Mouse (Mus musculus): ENCODE results near the gene Clec1a. TPM values are rescaled to one million over a fixed set of nuclear protein-coding genes. Genes with fewer than 3 reads are reported as not detected.

The Clec1a gene
- polyA plus RNA-seq, 2 experiments from 2014 or later = not detected

GRCm38 (mm10) chr6:129403391-129403790 is 48.4 kb downstream of the Clec1a start:
- no peak for ATAC-seq

DNA sequence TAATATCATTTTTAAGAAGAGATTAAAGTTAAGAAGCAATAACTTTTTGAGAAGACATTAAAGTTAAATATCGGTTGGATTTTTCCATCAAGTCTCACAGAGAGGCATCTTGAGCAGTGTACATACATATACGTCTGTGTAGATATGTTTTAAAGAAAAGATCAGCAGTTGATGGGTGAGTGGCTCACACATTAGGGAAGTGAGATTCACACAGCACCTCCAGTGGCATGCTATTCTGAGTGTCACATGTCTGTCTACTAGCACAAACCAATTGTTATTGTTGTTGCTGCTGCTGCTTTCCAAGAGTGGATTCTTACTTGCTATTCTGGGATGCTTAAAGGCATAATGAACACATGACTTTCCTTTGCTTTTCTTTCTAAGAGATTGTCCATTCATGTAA is 49.4 kb downstream of the Clec1a start:
- ATAC-seq = no peak

- ATAC-seq = no peak
Measured at GRCm38 (mm10) chr6:129399945-129400344, 51.9 kb downstream of the Clec1a start.

DNA sequence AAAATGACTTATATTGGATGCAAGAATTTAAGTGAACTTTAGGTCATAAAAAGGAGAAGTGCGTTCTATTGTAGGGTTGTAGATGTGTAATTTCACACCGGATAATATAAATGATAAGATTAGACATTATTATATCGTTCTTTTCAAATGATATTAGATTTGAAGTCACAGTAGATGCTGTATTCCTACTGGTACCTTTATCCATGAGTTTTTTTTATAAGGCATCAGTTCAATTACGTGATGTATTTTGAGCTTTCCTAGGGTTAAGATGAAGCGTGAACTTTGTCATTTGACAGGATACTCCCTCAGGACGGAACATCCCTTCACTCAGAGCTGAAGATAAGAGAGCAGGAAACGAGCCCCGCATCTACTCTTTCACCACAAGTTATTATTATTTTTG is 54.8 kb downstream of the Clec1a start, which contains the start of gene Clec1b:
Gene Clec1b (plus strand): TSS at position 301 of the 400 bp plus-strand sequence.
- no peak for ATAC-seq

GRCm38 (mm10) chr6:129393732-129394131 is 58.1 kb downstream of the Clec1a start:
- no peak for ATAC-seq

DNA sequence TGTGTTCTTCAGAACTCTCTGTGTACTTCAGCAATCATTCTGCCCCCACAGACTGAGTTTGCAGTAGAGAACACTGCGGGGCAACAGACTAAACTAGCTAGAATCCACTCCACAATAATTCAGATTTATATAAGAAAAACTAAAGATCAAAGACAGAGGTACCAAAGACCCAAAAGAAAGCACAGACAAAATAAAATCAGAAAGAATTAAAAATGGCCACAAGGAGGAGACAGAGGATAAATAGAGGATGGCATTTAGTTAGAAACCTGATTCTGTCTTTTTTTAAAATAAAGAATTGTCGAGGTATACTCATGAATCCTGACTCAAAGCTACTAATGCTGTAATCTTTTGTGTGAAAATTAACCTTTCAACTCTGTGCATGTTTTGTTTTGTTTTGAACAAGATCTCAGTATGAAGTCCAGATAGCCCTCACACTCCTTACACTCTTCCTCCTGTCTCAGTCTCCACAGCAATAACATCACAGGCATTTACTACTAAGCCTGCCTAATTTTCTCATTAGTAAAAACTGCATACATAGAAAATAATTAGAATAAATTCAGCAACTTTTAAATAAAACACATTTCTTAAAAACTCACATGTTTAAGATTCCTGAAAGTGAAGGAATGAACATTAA is 58.6 kb downstream of the Clec1a start:
- ATAC-seq = no peak

DNA sequence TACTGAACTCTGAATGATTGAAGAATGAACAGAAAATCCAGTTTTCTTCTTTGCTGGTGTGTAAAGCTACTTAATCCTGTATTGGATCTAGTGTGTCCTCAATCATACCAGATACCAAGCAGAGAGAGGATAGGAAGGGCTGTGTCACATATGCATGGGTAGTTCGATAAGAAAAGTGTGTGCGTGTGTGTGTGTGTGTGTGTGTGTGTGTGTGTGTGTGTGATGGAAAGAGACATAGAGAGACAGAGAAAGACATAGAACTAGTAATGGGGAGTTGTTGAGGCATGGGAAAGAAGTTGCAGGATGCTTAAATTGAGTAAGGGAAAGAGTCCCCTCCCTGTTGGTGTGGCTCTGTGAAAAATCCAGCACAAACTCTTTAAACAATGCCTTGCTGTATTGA is 66.0 kb downstream of the Clec1a start, which contains the start of gene Clec12b:
Gene Clec12b (minus strand): TSS at position 101 of the 400 bp plus-strand sequence.
- ATAC-seq = no peak

- no peak for ATAC-seq
Measured at GRCm38 (mm10) chr6:129385000-129385399, 66.8 kb downstream of the Clec1a start.

DNA sequence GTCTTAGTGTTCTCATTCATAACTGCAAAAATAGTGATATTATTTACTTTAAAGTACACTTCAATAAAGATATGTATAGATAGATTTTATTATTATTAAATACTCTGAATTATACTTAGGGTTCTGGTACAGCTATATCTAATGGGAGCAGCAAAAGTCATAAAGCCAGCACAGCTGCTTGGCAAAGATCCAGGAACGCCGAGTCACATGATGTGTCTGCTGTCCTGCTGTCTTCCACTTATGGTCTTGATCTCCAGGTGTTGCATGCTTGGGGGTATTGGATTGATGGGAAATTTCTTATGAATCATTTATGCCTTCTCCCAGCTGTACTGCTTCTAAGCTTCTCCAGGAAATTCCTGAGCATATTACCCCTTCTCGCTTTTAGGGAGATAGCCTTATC is 68.3 kb downstream of the Clec1a start:
- no peak for ATAC-seq

DNA sequence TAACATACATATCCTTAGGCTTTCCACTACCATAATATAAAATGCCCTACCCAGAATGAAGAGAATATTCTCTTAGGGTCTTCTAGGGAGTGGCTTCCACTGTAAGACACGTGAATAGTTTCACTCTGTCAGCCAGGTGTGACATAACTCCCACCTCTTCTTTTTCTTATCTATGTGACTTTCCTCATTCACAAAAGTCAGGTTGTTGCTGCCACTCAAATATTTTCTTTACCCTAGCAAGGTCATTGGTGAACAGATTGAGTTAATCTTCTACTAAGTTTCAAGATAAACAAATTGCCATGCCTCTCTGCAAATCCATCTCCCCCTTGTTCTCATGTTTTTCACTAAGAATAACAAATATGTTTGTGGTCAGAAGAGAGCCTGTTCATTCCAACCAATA is 70.1 kb downstream of the Clec1a start:
- ATAC-seq = no peak

DNA sequence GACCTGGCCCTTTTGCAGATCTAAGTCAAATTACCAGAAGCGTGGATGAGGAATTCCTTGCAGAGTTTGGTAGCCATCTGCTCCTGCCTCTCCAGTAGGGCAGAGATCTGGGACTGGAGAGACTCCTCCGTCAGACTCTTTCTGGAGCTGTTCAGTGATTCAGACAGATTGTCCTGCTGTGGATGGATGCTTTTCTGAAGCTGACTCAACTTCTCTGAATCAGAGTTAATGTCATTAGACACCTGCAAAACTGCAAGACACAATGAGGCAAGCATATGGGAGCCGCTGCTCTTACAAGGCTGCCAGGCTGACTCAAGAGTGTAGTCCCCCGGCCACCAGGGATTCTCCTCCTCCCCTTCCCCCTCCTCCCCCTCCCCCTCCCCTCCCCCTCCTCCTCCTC is 71.3 kb downstream of the Clec1a start:
- no peak for ATAC-seq

DNA sequence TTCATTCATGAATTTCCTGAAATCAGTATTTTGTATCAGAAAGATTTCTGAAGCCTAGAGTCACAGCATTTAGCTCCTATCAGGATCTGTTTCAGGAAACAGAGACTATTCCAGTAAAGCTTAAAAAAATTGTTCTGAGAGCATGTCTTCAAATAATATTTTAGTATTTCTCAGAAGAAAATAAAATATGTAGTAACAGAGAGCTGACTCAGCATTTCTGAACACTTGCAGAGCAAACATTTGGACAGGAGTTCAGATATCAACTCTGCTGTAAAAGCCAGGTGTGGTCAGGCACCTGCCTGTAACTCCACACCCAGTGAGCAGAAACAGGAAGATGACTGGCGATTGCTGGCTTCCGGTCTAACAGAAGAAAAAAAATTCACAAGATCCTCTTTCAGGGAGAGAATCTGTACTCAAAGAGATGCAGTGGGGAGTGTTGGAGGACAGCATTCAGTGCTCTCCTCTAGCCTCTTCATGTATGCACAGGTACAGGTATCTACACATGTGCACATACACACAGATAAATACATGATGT is 76.8 kb downstream of the Clec1a start:
- no peak for ATAC-seq

Other genes with a start within 250 kb of the Clec1a start
- 100 to 1,000 TPM; 220 to 231 TPM for gene Cd69, start 176.6 kb downstream of the Clec1a start, polyA plus RNA-seq (2017; shearing (Covaris generic))
- not detected for gene 4922502D21Rik, start 120.2 kb downstream of the Clec1a start, polyA plus RNA-seq (2017; shearing (Covaris generic))
- 1 to 10 TPM; 1.3 to 1.4 TPM for gene Clec12a, start 109.3 kb downstream of the Clec1a start, polyA plus RNA-seq (2017; shearing (Covaris generic))
- not detected for gene Clec12b, start 66.1 kb downstream of the Clec1a start, polyA plus RNA-seq (2017; shearing (Covaris generic))
- under 1 TPM in 1 of 2 experiments, not detected in 1; 0.56 TPM for gene Clec1b, start 54.7 kb downstream of the Clec1a start, polyA plus RNA-seq (2017; shearing (Covaris generic))
- not detected for gene Clec9a, start 43.1 kb downstream of the Clec1a start, polyA plus RNA-seq (2017; shearing (Covaris generic))
- under 1 TPM in 1 of 2 experiments, not detected in 1; 0.16 TPM for gene Olr1, start 55.2 kb upstream of the Clec1a start, polyA plus RNA-seq (2017; shearing (Covaris generic))
- not detected for gene Tmem52b, start 60.6 kb upstream of the Clec1a start, polyA plus RNA-seq (2017; shearing (Covaris generic))
- gene Gabarapl1, start 81.2 kb upstream of the Clec1a start, polyA plus RNA-seq (2017; shearing (Covaris generic)) = 10 to 100 TPM in 1 of 2 experiments, 1 to 10 TPM in 1; 6.9 to 13.7 TPM
- gene Klre1, start 125.9 kb upstream of the Clec1a start, polyA plus RNA-seq (2017; shearing (Covaris generic)) = under 1 TPM in 1 of 2 experiments, not detected in 1; 0.35 TPM
- gene Klrd1, start 139.8 kb upstream of the Clec1a start, polyA plus RNA-seq (2017; shearing (Covaris generic)) = not detected
- under 1 TPM; 0.39 to 0.49 TPM for gene Klrk1, start 171.9 kb upstream of the Clec1a start, polyA plus RNA-seq (2017; shearing (Covaris generic))
- not detected for gene Klrc3, start 191.3 kb upstream of the Clec1a start, polyA plus RNA-seq (2017; shearing (Covaris generic))
- under 1 TPM in 1 of 2 experiments, not detected in 1; 0.19 TPM for gene Klrc2, start 208.7 kb upstream of the Clec1a start, polyA plus RNA-seq (2017; shearing (Covaris generic))
- gene Klrc1, start 227.0 kb upstream of the Clec1a start, polyA plus RNA-seq (2017; shearing (Covaris generic)) = under 1 TPM in 1 of 2 experiments, not detected in 1; 0.17 TPM